In the genomic region with DNA sequence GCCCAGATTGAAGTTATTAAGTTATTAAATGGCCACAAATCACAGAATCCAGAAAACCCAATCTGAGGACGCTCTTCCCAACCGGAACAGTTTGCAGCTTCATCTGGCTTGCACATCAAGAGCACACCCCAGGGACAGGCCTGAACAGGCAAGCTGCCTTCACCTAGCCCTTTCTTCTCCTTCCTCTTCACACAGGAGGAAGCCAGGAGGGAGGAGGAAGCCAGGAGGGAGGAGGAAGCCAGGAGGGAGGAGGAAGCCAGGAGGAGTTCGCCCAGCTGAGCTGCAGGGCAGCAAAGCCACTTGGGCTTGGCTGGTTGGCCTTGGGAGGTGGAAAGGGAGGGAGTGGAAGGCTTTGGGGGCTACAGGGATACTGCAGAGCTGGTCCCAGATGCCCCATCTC, we compare ENCODE assay signal across 36 mouse cellular contexts. TPM values are rescaled to one million over a fixed set of nuclear protein-coding genes. Genes with fewer than 3 reads are reported as not detected.
DNase-seq lines count a peak whose midpoint lies in the region; ATAC-seq lines count a peak whose summit lies in the region.
"Had no signal": no experiment of that assay in that cellular context is flagged by ENCODE, and none has a peak within 500 bp of the region (broad histone marks: within the 10 kb centered on the region; RNA-seq: fewer than 3 reads in every experiment).

No protein-coding gene starts in this region.

- H3K9me3 ChIP-seq in forebrain, embryonic 12.5 days = no peaks in the 10 kb centered on the region
- H3K9me3 ChIP-seq in forebrain, embryonic 16.5 days (ENCODE audit: control insufficient read depth, low read length) = no peaks in the 10 kb centered on the region
- H3K9me3 ChIP-seq in stomach, embryonic 16.5 days (replicated peaks; ENCODE audit: control insufficient read depth, low read length) = no peaks in the 10 kb centered on the region
- H3K9me3 ChIP-seq: embryonic facial prominence, embryonic 15.5 days; forebrain, embryonic 15.5 days; hindbrain, embryonic 10.5 days; hindbrain, embryonic 15.5 days; kidney, embryonic 15.5 days; limb, embryonic 15.5 days; liver, embryonic 13.5 days; neural tube, embryonic 13.5 days had no signal

- DNase-seq in lung, postnatal 25 days (ENCODE audit: low spot score) = peak; percentile 10
- no peak for DNase-seq in lung, postnatal 10 days
- peak; percentile 15 to 59 for DNase-seq in urinary bladder, adult 18-20 months (ENCODE audit: low spot score in 2 of 2)
- no peak for DNase-seq in urinary bladder, postnatal 10 days (ENCODE audit: low spot score)
- DNase-seq in adrenal gland, postnatal 36 days = no peak
- DNase-seq: adrenal gland, postnatal 14 days; cerebellum, adult 11-12 months; cerebellum, adult 9-11 months; embryo, embryonic 11 days; gastrocnemius, postnatal 10 days; heart, postnatal 14 days; kidney, adult 18-20 months; kidney, postnatal 36 days; liver, embryonic 13.5 days; lung, embryonic 14.5 days; right cerebral cortex, postnatal 4 days; thymus, adult 2 months; thymus, postnatal 36 days had no signal

- no peak for ATAC-seq in forebrain, embryonic 12.5 days (ENCODE audit: low FRiP score)
- no peak for ATAC-seq in forebrain, embryonic 16.5 days
- ATAC-seq in stomach, embryonic 16.5 days (ENCODE audit: insufficient read depth, low FRiP score) = no peak
- ATAC-seq: CD4-positive, CD25-positive, alpha-beta regulatory T cell, adult 4 months; forebrain, embryonic 15.5 days; inflammation-experienced regulatory T-cells, adult 6 months had no signal

- no peak overlapping the region for H3K4me2 ChIP-seq in forebrain, embryonic 12.5 days
- H3K4me2 ChIP-seq in forebrain, embryonic 16.5 days (ENCODE audit: low read length) = no peak overlapping the region
- H3K4me2 ChIP-seq in stomach, embryonic 16.5 days (ENCODE audit: low read depth, low read length) = no peak overlapping the region
- H3K4me2 ChIP-seq: embryonic facial prominence, embryonic 15.5 days; forebrain, embryonic 15.5 days; hindbrain, embryonic 15.5 days; kidney, embryonic 15.5 days; limb, embryonic 15.5 days; liver, embryonic 13.5 days; lung, embryonic 14.5 days; neural tube, embryonic 13.5 days had no signal

- 65% methylated on average over 3 of the region's 3 CpGs for WGBS in forebrain, embryonic 12.5 days
- 57% methylated on average over 3 of the region's 3 CpGs for WGBS in forebrain, embryonic 16.5 days
- 50% methylated on average over 3 of the region's 3 CpGs for WGBS in stomach, embryonic 16.5 days

- peak overlapping the region; percentile 7; the same call in 1 of the 2 replicates for H3K9ac ChIP-seq in forebrain, embryonic 12.5 days
- H3K9ac ChIP-seq in forebrain, embryonic 16.5 days (replicated peaks; ENCODE audit: low read depth, low read length) = no peak overlapping the region
- H3K9ac ChIP-seq in stomach, embryonic 16.5 days (ENCODE audit: low read length) = no peak overlapping the region
- H3K9ac ChIP-seq: embryonic facial prominence, embryonic 15.5 days; forebrain, embryonic 15.5 days; hindbrain, embryonic 15.5 days; kidney, embryonic 15.5 days; limb, embryonic 15.5 days; liver, embryonic 13.5 days; lung, embryonic 14.5 days; neural tube, embryonic 13.5 days had no signal

- no peak overlapping the region for H3K4me3 ChIP-seq in forebrain, embryonic 12.5 days (replicated peaks)
- H3K4me3 ChIP-seq in forebrain, embryonic 16.5 days (replicated peaks; ENCODE audit: low read length) = no peak overlapping the region
- H3K4me3 ChIP-seq in stomach, embryonic 16.5 days (replicated peaks; ENCODE audit: low read length) = no peak overlapping the region
- H3K4me3 ChIP-seq: embryonic facial prominence, embryonic 15.5 days; forebrain, embryonic 15.5 days; hindbrain, embryonic 10.5 days; hindbrain, embryonic 15.5 days; kidney, embryonic 15.5 days; layer of hippocampus, adult 2 months; limb, embryonic 15.5 days; liver, embryonic 13.5 days; neural tube, embryonic 13.5 days had no signal

- no peaks in the 10 kb centered on the region for H3K27me3 ChIP-seq in forebrain, embryonic 12.5 days
- no peaks in the 10 kb centered on the region for H3K27me3 ChIP-seq in forebrain, embryonic 16.5 days (replicated peaks; ENCODE audit: control insufficient read depth, insufficient read depth, low read length)
- no peaks in the 10 kb centered on the region for H3K27me3 ChIP-seq in stomach, embryonic 16.5 days (ENCODE audit: control insufficient read depth, insufficient read depth, low read length)
- H3K27me3 ChIP-seq: embryonic facial prominence, embryonic 15.5 days; forebrain, embryonic 15.5 days; hindbrain, embryonic 15.5 days; kidney, embryonic 15.5 days; limb, embryonic 15.5 days; neural tube, embryonic 13.5 days had no signal

- no peaks in the 10 kb centered on the region for H3K36me3 ChIP-seq in forebrain, embryonic 12.5 days (replicated peaks)
- no peaks in the 10 kb centered on the region for H3K36me3 ChIP-seq in forebrain, embryonic 16.5 days (ENCODE audit: control insufficient read depth, insufficient read depth)
- H3K36me3 ChIP-seq in stomach, embryonic 16.5 days (ENCODE audit: control insufficient read depth, insufficient read depth, low read length) = no peaks in the 10 kb centered on the region
- H3K36me3 ChIP-seq: embryonic facial prominence, embryonic 15.5 days; forebrain, embryonic 15.5 days; hindbrain, embryonic 10.5 days; hindbrain, embryonic 15.5 days; kidney, embryonic 15.5 days; limb, embryonic 15.5 days; liver, embryonic 13.5 days; neural tube, embryonic 13.5 days had no signal

- peaks cover 48% of the 10 kb centered on the region for H3K4me1 ChIP-seq in forebrain, embryonic 12.5 days
- H3K4me1 ChIP-seq in forebrain, embryonic 16.5 days (replicated peaks; ENCODE audit: control insufficient read depth, insufficient read depth, low read length) = peaks cover 41% of the 10 kb centered on the region
- 0 out of 2 replicates have a peak, but pooled peaks cover 3% of the 10 kb centered on the region for H3K4me1 ChIP-seq in stomach, embryonic 16.5 days (ENCODE audit: control insufficient read depth, insufficient read depth, low read length)

- no peak overlapping the region for H3K27ac ChIP-seq in forebrain, embryonic 12.5 days
- H3K27ac ChIP-seq in forebrain, embryonic 16.5 days (ENCODE audit: low read length) = no peak overlapping the region
- peak overlapping the region; percentile 48 for H3K27ac ChIP-seq in stomach, embryonic 16.5 days (ENCODE audit: low read length)
- H3K27ac ChIP-seq: embryonic facial prominence, embryonic 15.5 days; forebrain, embryonic 15.5 days; hindbrain, embryonic 10.5 days; hindbrain, embryonic 15.5 days; kidney, embryonic 15.5 days; layer of hippocampus, adult 2 months; limb, embryonic 15.5 days; liver, embryonic 13.5 days; macrophage; neural tube, embryonic 13.5 days had no signal

RNA-seq across cellular contexts. Expression of a gene that starts 9.2 kb away (rescaled TPM):
- polyA plus RNA-seq in forebrain, embryonic 12.5 days (2016; fragmentation: Nextera tagmentation; extraction: Ambion mirVana) = 218 and 251 TPM in 2 replicates
- 295 and 358 TPM in 2 replicates for polyA plus RNA-seq in forebrain, embryonic 16.5 days (2015; fragmentation: Nextera tagmentation; extraction: Ambion mirVana)
- polyA plus RNA-seq in stomach, embryonic 16.5 days (2015; fragmentation: Nextera tagmentation; extraction: Ambion mirVana) = 14.2 and 19.3 TPM in 2 replicates
- 10 to 100 TPM; 13.6 to 20.4 TPM for total RNA-seq in adrenal gland, postnatal 36 days (2021)
- total RNA-seq: heart, postnatal 14 days had no signal
- polyA plus RNA-seq: macrophage; spleen, adult 2 months had no signal

RNA-seq across cellular contexts. Expression of a gene that starts 11.2 kb away (rescaled TPM):
- polyA plus RNA-seq in forebrain, embryonic 12.5 days (2016; fragmentation: Nextera tagmentation; extraction: Ambion mirVana) = 18.1 and 19.7 TPM in 2 replicates
- 10.6 and 11.7 TPM in 2 replicates for polyA plus RNA-seq in forebrain, embryonic 16.5 days (2015; fragmentation: Nextera tagmentation; extraction: Ambion mirVana)
- 1.6 and 3.4 TPM in 2 replicates for polyA plus RNA-seq in stomach, embryonic 16.5 days (2015; fragmentation: Nextera tagmentation; extraction: Ambion mirVana)
- total RNA-seq in adrenal gland, postnatal 36 days (2021) = 1 to 10 TPM; 2.7 to 4.7 TPM
- polyA plus RNA-seq: inflammation-experienced regulatory T-cells, adult 6 months; liver, embryonic 13.5 days had no signal

RNA-seq across cellular contexts. Expression of a gene that starts 25.2 kb away (rescaled TPM):
- 1.0 and 1.3 TPM in 2 replicates for polyA plus RNA-seq in forebrain, embryonic 12.5 days (2016; fragmentation: Nextera tagmentation; extraction: Ambion mirVana)
- polyA plus RNA-seq in forebrain, embryonic 16.5 days (2015; fragmentation: Nextera tagmentation; extraction: Ambion mirVana) = 0.56 and 2.2 TPM in 2 replicates
- polyA plus RNA-seq in stomach, embryonic 16.5 days (2015; fragmentation: Nextera tagmentation; extraction: Ambion mirVana) = 0.41 and 0.56 TPM in 2 replicates
- total RNA-seq in adrenal gland, postnatal 36 days (2021) = not detected
- total RNA-seq: adrenal gland, postnatal 14 days; gastrocnemius, postnatal 10 days; heart, postnatal 14 days; layer of hippocampus, adult 2 months; layer of hippocampus, postnatal 25 days; left cerebral cortex, adult 8-10 months; left cerebral cortex, postnatal 36 days had no signal
- polyA plus RNA-seq: macrophage; spleen, adult 2 months had no signal

RNA-seq across cellular contexts. Expression of a gene that starts 25.8 kb away (rescaled TPM):
- 63.2 and 63.9 TPM in 2 replicates for polyA plus RNA-seq in forebrain, embryonic 12.5 days (2016; fragmentation: Nextera tagmentation; extraction: Ambion mirVana)
- 58.8 and 62.1 TPM in 2 replicates for polyA plus RNA-seq in forebrain, embryonic 16.5 days (2015; fragmentation: Nextera tagmentation; extraction: Ambion mirVana)
- 67.8 and 71.8 TPM in 2 replicates for polyA plus RNA-seq in stomach, embryonic 16.5 days (2015; fragmentation: Nextera tagmentation; extraction: Ambion mirVana)
- total RNA-seq in adrenal gland, postnatal 36 days (2021) = 10 to 100 TPM; 73.2 to 80.4 TPM

RNA-seq across cellular contexts. Expression of a gene that starts 55.9 kb away (rescaled TPM):
- 67.2 and 67.8 TPM in 2 replicates for polyA plus RNA-seq in forebrain, embryonic 12.5 days (2016; fragmentation: Nextera tagmentation; extraction: Ambion mirVana)
- polyA plus RNA-seq in forebrain, embryonic 16.5 days (2015; fragmentation: Nextera tagmentation; extraction: Ambion mirVana) = 67.0 and 75.3 TPM in 2 replicates
- polyA plus RNA-seq in stomach, embryonic 16.5 days (2015; fragmentation: Nextera tagmentation; extraction: Ambion mirVana) = 6.4 and 8.2 TPM in 2 replicates
- total RNA-seq in adrenal gland, postnatal 36 days (2021) = 10 to 100 TPM in 1 of 2 experiments, 1 to 10 TPM in 1; 7.4 to 10.6 TPM

Comparison
In these comparisons a context has a peak if more than half of its experiments do, and no peak if none do; other contexts are left out.
1. DNase-seq: peak in lung, postnatal 25 days (single experiment) and urinary bladder, adult 18-20 months (2 of 2); none in lung, postnatal 10 days (single experiment), urinary bladder, postnatal 10 days (single experiment) and adrenal gland, postnatal 36 days (0 of 2).
2. RNA of a gene that starts 9.2 kb away (polyA plus RNA-seq): 295 to 358 TPM in forebrain, embryonic 16.5 days and 218 to 251 TPM in forebrain, embryonic 12.5 days; 14.2 to 19.3 TPM in stomach, embryonic 16.5 days; every median in the first group is over 10 times any median in the second.